Mouse (Mus musculus) olfactory bulb, adult 2 months (tissue): ENCODE data around the gene Rorc.

Source experiments
- CTCF ChIP-seq: fragments of 200-500 bp; IDR thresholded peaks from 2 replicates; pipeline ENCODE4 v1.5.1; 2012; ENCODE audit warnings: low read depth, mild to moderate bottlenecking, low read length, moderate library complexity; ENCODE audit not compliant: insufficient read depth
- POLR2A ChIP-seq: fragments of 200-500 bp; IDR thresholded peaks from 2 replicates; pipeline ENCODE4 v1.6.1; 2012; ENCODE audit warnings: mild to moderate bottlenecking, low read depth, low read length, moderate library complexity; ENCODE audit not compliant: insufficient read depth

DNA sequence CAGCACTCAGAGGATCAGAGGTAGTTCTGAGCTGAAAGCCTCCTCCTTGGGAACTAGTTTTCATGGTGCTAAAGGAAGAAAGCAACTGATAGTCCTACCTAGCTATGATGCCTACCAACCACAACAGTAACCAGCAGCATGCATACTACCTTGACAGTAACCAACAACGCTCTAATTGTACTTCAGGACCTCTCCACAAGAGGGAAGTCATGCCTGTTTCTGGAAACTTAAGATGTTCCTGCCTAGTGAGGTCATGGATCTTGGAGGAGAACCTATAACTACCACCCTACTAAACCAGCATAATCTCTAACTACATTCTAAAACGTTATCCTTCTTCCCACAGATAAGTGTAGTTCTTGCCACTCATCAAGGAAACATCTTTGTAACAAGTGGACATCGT, 68.6 kb downstream of the Rorc start:
- TF ChIP-seq CTCF (no peak), POLR2A (no peak)
